Mouse (Mus musculus): ENCODE measurements at regions not wholly inside any gene's neighbourhood (a gene's known extent, or its start where the extent isn't known, plus 50 kb on each side); places are given as distances from the start of the nearest gene placed in this dataset.
A peak's percentile ranks its signal among the peaks of the same experiment; 100 is the strongest.

- TF ChIP-seq CTCF (IDR thresholded peaks at IDR 0.05; ENCODE audit: borderline replicate concordance, insufficient read depth, low read length) (no peak), POLR2A (IDR thresholded peaks at IDR 0.05; ENCODE audit: low read depth, low read length) (no peak)
- no peaks in the 10 kb centered on the region for H3K4me1 ChIP-seq (ENCODE audit: control insufficient read depth, insufficient read depth, low read length)
- no peak overlapping the region for H3K4me3 ChIP-seq (ENCODE audit: insufficient read depth, low read length)
- no peak overlapping the region for H3K27ac ChIP-seq (ENCODE audit: insufficient read depth, low read length)
Measured at GRCm38 (mm10) chr11:90112174-90112573, 75.3 kb upstream of the Gm45716 start.

DNA sequence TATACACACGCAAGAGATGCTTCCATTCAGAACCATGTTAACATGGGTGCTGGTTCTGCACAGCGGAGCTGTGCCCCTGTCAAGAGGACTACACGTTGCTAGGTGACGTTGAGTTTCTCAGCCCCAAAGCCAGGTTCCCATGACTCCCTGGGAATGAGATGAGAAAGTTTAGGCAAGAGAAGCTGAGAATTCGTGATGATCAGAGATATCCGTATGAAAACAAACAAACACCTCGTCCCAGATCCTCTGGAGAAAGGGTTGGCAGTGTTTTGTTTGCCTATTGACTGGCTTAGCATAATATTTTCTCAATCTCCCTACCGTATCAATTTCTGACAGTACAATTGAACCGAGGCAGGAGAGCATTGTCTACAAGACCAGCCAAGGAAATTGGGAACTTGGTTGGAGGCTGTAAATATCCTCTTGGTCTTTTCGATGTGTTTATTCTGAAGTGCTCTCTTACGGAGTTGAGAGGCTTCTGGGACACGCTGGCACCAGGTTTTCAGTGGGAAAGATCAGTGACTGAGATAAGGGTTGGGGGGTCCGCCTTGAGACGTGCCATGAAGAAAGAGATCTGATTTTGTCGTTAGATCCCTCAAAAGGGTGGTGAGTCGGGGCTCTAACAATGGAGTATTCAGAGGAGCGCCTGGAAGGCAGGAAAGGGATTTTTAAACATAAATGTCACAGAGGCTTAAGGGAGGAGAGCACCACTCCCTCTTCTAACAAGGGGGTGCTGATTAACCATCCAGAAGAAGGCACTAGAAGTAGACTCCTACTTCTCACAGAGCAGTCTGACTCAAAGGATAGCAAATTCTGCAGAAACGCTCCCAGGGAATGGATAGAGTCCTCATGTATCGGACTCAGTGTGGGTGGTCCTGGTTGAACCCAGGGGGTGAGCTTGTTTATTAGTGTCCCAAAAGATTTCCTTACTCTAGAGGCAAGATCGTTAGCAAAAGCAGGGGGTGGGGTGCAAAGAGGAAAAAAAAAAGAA, 70.5 kb upstream of the Gm45716 start:
- no peak for TF ChIP-seq CTCF (IDR thresholded peaks at IDR 0.05; ENCODE audit: borderline replicate concordance, insufficient read depth, low read length)
- TF ChIP-seq POLR2A (IDR thresholded peaks at IDR 0.05; ENCODE audit: low read depth, low read length) = no peak
- Histone ChIP-seq H3K27ac (ENCODE audit: insufficient read depth, low read length) (no peak overlapping the region), H3K4me1 (ENCODE audit: control insufficient read depth, insufficient read depth, low read length) (no peaks in the 10 kb centered on the region), H3K4me3 (ENCODE audit: insufficient read depth, low read length) (no peak overlapping the region)

DNA sequence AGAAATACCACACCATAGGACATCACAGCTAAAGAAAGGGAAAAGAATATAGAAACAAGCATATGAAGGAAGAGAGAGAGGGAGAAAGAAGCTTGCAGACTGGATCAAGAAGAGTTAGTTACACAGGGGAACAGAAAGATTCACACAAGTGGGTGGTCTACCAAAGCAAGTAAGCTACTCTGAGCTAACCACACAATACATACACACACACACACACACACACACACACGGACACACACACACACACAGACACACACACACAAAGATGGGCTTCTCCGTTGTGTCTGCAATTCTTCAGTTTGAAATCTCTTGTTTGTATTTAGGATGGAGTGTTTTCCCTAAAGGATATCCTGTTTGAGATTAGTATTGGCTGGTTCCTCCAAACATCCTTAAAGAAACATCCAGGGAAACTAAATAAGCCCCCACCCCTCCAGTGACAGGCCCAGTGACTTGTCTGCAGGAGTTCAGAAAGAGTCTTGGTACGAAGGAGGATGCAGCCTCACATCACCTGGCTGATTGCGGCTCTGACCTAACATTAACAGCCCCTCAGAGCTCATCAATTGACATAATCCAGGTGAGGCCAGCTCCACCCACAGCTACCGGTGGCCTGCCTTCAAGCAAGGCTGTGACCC, 69.7 kb upstream of the Gm45716 start:
- no peak for TF ChIP-seq CTCF (IDR thresholded peaks at IDR 0.05; ENCODE audit: borderline replicate concordance, insufficient read depth, low read length)
- no peak for TF ChIP-seq POLR2A (IDR thresholded peaks at IDR 0.05; ENCODE audit: low read depth, low read length)
- H3K4me3 ChIP-seq (ENCODE audit: insufficient read depth, low read length) = no peak overlapping the region
- no peaks in the 10 kb centered on the region for H3K4me1 ChIP-seq (ENCODE audit: control insufficient read depth, insufficient read depth, low read length)
- H3K27ac ChIP-seq (ENCODE audit: insufficient read depth, low read length) = no peak overlapping the region

- H3K4me1 ChIP-seq (ENCODE audit: control insufficient read depth, insufficient read depth, low read length) = no peaks in the 10 kb centered on the region
- no peak for TF ChIP-seq POLR2A (IDR thresholded peaks at IDR 0.05; ENCODE audit: low read depth, low read length)
- TF ChIP-seq CTCF (IDR thresholded peaks at IDR 0.05; ENCODE audit: borderline replicate concordance, insufficient read depth, low read length) = no peak
- no peak overlapping the region for H3K27ac ChIP-seq (ENCODE audit: insufficient read depth, low read length)
- H3K4me3 ChIP-seq (ENCODE audit: insufficient read depth, low read length) = no peak overlapping the region
Measured at GRCm38 (mm10) chr11:90121902-90122301, 65.6 kb upstream of the Gm45716 start.

- no peak overlapping the region for H3K27ac ChIP-seq (ENCODE audit: insufficient read depth, low read length)
- TF ChIP-seq CTCF (IDR thresholded peaks at IDR 0.05; ENCODE audit: borderline replicate concordance, insufficient read depth, low read length) (no peak), POLR2A (IDR thresholded peaks at IDR 0.05; ENCODE audit: low read depth, low read length) (no peak)
- no peaks in the 10 kb centered on the region for H3K4me1 ChIP-seq (ENCODE audit: control insufficient read depth, insufficient read depth, low read length)
- no peak overlapping the region for H3K4me3 ChIP-seq (ENCODE audit: insufficient read depth, low read length)
Measured at GRCm38 (mm10) chr11:90122709-90123108, 64.8 kb upstream of the Gm45716 start.

DNA sequence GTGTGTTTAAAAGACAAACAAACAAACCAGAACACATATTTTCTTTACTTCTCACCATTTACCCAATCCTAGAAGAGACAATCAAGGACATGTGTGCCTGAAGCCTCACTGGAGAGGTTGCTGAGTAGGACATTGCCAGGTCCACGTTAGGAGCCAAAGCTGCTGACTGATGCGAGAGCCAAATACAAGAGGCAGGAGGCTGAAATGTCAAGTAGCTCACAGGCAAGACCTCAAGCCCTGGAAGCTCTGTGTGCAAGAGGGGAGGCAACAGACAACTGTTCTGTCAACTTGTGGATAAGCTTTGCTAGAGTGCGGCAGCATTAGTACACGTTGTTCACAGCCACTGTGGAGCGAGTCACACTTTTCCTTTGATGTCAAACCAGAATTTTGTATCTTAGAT, 63.6 kb upstream of the Gm45716 start:
- TF ChIP-seq CTCF (IDR thresholded peaks at IDR 0.05; ENCODE audit: borderline replicate concordance, insufficient read depth, low read length) (no peak), POLR2A (IDR thresholded peaks at IDR 0.05; ENCODE audit: low read depth, low read length) (no peak)
- no peak overlapping the region for H3K4me3 ChIP-seq (ENCODE audit: insufficient read depth, low read length)
- H3K27ac ChIP-seq (ENCODE audit: insufficient read depth, low read length) = no peak overlapping the region
- H3K4me1 ChIP-seq (ENCODE audit: control insufficient read depth, insufficient read depth, low read length) = no peaks in the 10 kb centered on the region

DNA sequence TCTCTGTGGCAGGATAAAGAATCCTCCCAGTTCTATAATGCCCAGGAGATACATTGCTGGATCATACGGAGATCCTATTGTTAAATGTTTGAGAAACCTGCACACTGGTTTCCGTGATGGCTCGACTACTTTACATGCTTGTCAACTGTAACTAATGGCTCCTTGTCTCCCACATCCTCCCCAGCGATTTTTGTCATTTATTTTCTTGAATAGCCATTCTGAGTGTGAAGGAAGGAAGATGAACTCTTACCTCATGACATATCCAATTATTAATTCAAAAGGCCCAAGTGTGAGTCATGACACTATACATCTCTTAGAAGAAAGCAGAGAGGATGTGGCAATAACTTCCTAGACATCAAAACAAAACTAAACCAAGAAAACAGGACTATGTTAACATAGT, 61.2 kb upstream of the Gm45716 start:
- Histone ChIP-seq H3K27ac (ENCODE audit: insufficient read depth, low read length) (no peak overlapping the region), H3K4me3 (ENCODE audit: insufficient read depth, low read length) (no peak overlapping the region), H3K4me1 (ENCODE audit: control insufficient read depth, insufficient read depth, low read length) (peaks cover 8% of the 10 kb centered on the region)
- no peak for TF ChIP-seq POLR2A (IDR thresholded peaks at IDR 0.05; ENCODE audit: low read depth, low read length)

GRCm38 (mm10) chr11:90128865-90129415, 58.5 kb upstream of the Gm45716 start:
- H3K27ac ChIP-seq (ENCODE audit: insufficient read depth, low read length) = no peak overlapping the region
- H3K4me3 ChIP-seq (ENCODE audit: insufficient read depth, low read length) = no peak overlapping the region
- H3K4me1 ChIP-seq (ENCODE audit: control insufficient read depth, insufficient read depth, low read length) = peaks cover 8% of the 10 kb centered on the region
- no peak for TF ChIP-seq CTCF (IDR thresholded peaks at IDR 0.05; ENCODE audit: borderline replicate concordance, insufficient read depth, low read length)

GRCm38 (mm10) chr11:90129793-90130624, 57.5 kb upstream of the Gm45716 start:
- H3K4me1 ChIP-seq (ENCODE audit: control insufficient read depth, insufficient read depth, low read length) = peaks cover 8% of the 10 kb centered on the region
- H3K4me3 ChIP-seq (ENCODE audit: insufficient read depth, low read length) = no peak overlapping the region
- TF ChIP-seq CTCF (IDR thresholded peaks at IDR 0.05; ENCODE audit: borderline replicate concordance, insufficient read depth, low read length) (no peak), POLR2A (IDR thresholded peaks at IDR 0.05; ENCODE audit: low read depth, low read length) (no peak)
- peak overlapping the region; percentile 37 for H3K27ac ChIP-seq (ENCODE audit: insufficient read depth, low read length)

Measured in embryonic fibroblast, embryonic 13.5 days (primary cell).